Mouse (Mus musculus): ENCODE measurements at regions not wholly inside any gene's neighbourhood (a gene's known extent, or its start where the extent isn't known, plus 50 kb on each side); places are given as distances from the start of the nearest gene placed in this dataset.

DNA sequence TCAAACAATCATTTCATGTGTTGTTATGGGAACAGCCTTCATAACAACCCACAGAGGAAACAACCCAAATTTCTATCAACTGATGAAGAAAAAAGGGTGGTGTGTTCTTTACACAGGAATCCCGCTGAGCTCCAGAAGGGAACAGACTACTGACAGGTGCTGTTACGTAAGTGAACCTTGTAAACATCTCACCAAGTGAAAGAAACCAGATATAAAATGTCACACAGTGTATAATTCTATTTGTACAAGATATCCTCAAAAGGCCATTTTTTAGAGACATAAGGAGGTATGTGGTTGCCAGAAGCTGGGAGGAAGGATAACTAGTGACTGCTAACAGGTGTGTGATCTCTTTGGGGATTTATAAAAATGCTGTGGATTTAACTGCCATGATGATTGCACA, 119.9 kb downstream of the Plod2 start:
- no peak for ATAC-seq (replicated peaks in 1 of 2; ENCODE audit: insufficient read depth in 1 of 2, low FRiP score in 2 of 2, low TSS enrichment in 1 of 2, low read depth in 1 of 2, poor library complexity in 2 of 2, severe bottlenecking in 2 of 2)

- no peak for ATAC-seq (replicated peaks in 1 of 2; ENCODE audit: insufficient read depth in 1 of 2, low FRiP score in 2 of 2, low TSS enrichment in 1 of 2, low read depth in 1 of 2, poor library complexity in 2 of 2, severe bottlenecking in 2 of 2)
Observed at GRCm38 (mm10) chr9:92667361-92667881, 125.4 kb downstream of the Plod2 start.

GRCm38 (mm10) chr9:92671966-92672365, 129.9 kb downstream of the Plod2 start:
- ATAC-seq (replicated peaks in 1 of 2; ENCODE audit: insufficient read depth in 1 of 2, low FRiP score in 2 of 2, low TSS enrichment in 1 of 2, low read depth in 1 of 2, poor library complexity in 2 of 2, severe bottlenecking in 2 of 2) = no peak

DNA sequence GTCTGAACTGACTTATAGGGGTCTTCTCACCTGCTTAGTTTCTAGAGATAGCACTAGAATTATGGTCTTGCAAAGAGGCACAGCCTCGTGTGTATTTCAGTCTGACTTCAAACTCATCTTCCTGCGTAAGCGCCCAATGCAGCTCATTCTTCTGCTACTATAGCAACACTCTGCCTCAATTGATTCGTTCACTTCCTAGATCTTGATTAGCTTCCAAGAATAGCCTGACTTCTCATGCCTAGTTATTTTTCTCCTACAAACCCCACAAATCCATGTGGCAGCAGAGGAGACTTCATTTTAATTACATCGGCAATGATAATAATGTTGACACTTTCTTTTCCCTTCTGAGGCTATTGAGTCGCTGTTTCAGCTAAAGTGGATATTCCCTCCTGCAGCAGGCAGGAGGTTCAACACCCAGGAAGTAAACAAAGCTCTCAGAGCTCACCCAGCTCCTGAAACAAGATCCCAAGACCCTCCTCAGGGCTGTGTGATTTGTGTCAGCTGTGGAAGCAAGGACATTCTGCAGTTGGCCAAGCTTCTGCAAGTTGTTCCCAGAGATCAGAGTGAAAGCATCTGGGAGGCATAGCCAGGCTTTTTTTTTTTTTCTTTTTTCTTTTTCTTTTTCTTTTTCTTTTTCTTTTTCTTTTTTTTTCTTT, 152.5 kb downstream of the Plod2 start:
- no peak for ATAC-seq (replicated peaks in 1 of 2; ENCODE audit: insufficient read depth in 1 of 2, low FRiP score in 2 of 2, low TSS enrichment in 1 of 2, low read depth in 1 of 2, poor library complexity in 2 of 2, severe bottlenecking in 2 of 2)

DNA sequence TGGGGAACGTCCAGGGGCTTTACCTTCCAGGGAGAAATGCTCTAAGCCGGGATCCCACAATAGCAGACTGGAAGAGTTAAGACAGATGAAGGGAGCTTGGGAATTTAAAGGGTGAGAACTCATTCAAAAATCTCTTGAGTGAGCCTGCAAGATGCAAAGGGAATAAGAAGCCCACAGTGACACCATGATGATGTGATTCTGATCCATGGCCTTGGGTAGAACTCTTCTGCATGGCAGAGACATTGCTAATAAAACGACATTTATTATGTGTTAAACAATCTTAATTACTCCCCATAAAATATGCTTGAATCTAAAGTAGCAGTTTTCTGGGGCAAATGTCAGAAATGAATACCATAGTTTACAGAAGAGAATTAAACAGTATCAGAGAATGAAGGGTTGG, 155.9 kb downstream of the Plod2 start:
- ATAC-seq (replicated peaks in 1 of 2; ENCODE audit: insufficient read depth in 1 of 2, low FRiP score in 2 of 2, low TSS enrichment in 1 of 2, low read depth in 1 of 2, poor library complexity in 2 of 2, severe bottlenecking in 2 of 2) = no peak

- no peak for ATAC-seq (replicated peaks in 1 of 2; ENCODE audit: insufficient read depth in 1 of 2, low FRiP score in 2 of 2, low TSS enrichment in 1 of 2, low read depth in 1 of 2, poor library complexity in 2 of 2, severe bottlenecking in 2 of 2)
Observed at GRCm38 (mm10) chr9:92704752-92705151, 162.7 kb downstream of the Plod2 start.

- ATAC-seq (replicated peaks in 1 of 2; ENCODE audit: insufficient read depth in 1 of 2, low FRiP score in 2 of 2, low TSS enrichment in 1 of 2, low read depth in 1 of 2, poor library complexity in 2 of 2, severe bottlenecking in 2 of 2) = no peak
Observed at GRCm38 (mm10) chr9:92707011-92707410, 165.0 kb downstream of the Plod2 start.

- ATAC-seq (replicated peaks in 1 of 2; ENCODE audit: insufficient read depth in 1 of 2, low FRiP score in 2 of 2, low TSS enrichment in 1 of 2, low read depth in 1 of 2, poor library complexity in 2 of 2, severe bottlenecking in 2 of 2) = no peak
Observed at GRCm38 (mm10) chr9:92717176-92717575, 175.2 kb downstream of the Plod2 start.

- ATAC-seq (replicated peaks in 1 of 2; ENCODE audit: insufficient read depth in 1 of 2, low FRiP score in 2 of 2, low TSS enrichment in 1 of 2, low read depth in 1 of 2, poor library complexity in 2 of 2, severe bottlenecking in 2 of 2) = no peak
Observed at GRCm38 (mm10) chr9:92718337-92718736, 176.3 kb downstream of the Plod2 start.

- ATAC-seq (replicated peaks in 1 of 2; ENCODE audit: insufficient read depth in 1 of 2, low FRiP score in 2 of 2, low TSS enrichment in 1 of 2, low read depth in 1 of 2, poor library complexity in 2 of 2, severe bottlenecking in 2 of 2) = no peak
Observed at GRCm38 (mm10) chr9:92719251-92719650, 177.2 kb downstream of the Plod2 start.

DNA sequence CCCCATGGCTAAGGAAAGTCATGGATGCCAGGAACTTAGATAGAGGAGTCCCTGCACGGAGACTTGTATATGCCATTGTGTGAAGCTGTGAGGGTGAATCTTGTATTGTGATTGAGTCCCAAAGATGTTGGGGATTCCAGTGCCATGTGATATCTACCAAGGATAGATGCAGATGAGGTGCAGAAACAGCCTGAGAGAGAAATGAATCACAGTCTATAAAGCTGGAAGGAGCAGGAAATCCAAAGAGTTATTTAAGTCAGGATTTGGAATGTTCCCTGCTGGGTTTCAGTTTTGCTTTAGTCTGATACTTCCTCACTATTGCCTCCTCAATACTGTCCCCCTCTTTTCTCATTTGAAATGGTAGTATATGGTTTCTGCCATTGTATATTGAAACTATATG, 186.8 kb downstream of the Plod2 start:
- no peak for ATAC-seq (replicated peaks in 1 of 2; ENCODE audit: insufficient read depth in 1 of 2, low FRiP score in 2 of 2, low TSS enrichment in 1 of 2, low read depth in 1 of 2, poor library complexity in 2 of 2, severe bottlenecking in 2 of 2)

GRCm38 (mm10) chr9:92731396-92731795, 189.4 kb downstream of the Plod2 start:
- no peak for ATAC-seq (replicated peaks in 1 of 2; ENCODE audit: insufficient read depth in 1 of 2, low FRiP score in 2 of 2, low TSS enrichment in 1 of 2, low read depth in 1 of 2, poor library complexity in 2 of 2, severe bottlenecking in 2 of 2)

DNA sequence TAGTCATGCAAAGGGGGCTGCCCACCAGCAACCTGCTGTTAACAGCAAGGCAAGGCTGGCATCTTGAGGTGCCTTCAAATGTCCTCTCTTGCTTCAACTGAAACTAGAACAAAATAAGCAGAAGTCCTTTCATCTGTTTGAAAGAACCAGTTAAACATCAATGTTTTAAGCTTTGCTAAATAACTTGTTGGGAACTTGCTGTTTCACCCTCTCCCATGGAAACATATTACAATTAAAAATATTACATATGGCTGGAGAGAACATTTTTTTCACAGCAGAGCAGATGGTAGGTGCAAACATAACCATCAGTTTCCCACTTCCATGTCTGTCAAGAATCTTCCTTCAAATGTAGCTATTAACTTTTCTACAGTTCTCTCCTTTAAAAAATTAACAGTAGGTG, 225.5 kb downstream of the Plod2 start:
- ATAC-seq (replicated peaks in 1 of 2; ENCODE audit: insufficient read depth in 1 of 2, low FRiP score in 2 of 2, low TSS enrichment in 1 of 2, low read depth in 1 of 2, poor library complexity in 2 of 2, severe bottlenecking in 2 of 2) = no peak

- no peak for ATAC-seq (replicated peaks in 1 of 2; ENCODE audit: insufficient read depth in 1 of 2, low FRiP score in 2 of 2, low TSS enrichment in 1 of 2, low read depth in 1 of 2, poor library complexity in 2 of 2, severe bottlenecking in 2 of 2)
Observed at GRCm38 (mm10) chr9:92768432-92768831, 226.4 kb downstream of the Plod2 start.

DNA sequence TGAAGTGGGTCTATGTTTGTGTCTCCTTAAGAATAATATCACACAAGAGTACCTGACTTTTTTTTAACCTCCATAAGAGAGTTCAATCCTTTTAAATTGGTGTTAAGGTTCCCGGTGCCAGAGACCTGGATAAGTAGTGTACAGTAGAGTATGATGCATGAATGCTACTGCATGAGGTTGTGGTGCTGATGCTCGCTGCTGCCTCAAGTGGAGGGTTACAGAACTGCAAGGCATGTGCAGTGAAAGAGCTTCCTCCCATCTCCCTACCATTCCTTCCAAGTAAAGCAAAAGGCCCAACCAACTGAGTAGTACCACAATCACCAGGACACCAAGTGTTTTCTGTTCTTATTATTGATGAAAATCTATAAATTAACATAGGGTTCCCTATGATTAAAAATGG, 227.5 kb downstream of the Plod2 start:
- ATAC-seq (replicated peaks in 1 of 2; ENCODE audit: insufficient read depth in 1 of 2, low FRiP score in 2 of 2, low TSS enrichment in 1 of 2, low read depth in 1 of 2, poor library complexity in 2 of 2, severe bottlenecking in 2 of 2) = peak in 1 of 2 experiments; percentile 55; a peak in 2 of 4 replicates

DNA sequence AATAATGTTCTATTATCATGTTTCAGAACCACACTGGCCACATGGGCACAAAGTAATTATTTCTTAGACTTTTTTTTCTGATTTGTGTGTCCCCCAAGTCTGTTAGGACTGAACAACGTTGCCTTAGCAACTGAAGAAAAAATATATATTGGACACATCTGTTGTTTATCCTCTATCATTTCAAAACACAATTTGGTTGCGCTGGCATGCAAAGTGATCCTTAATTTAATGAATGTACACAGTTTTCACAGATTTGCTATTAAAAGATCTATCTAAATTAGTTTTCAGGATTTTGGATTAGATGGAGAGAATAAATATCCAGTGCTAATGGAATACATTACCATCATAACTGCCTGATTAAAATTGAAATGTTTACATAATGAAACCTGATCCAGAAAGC, 229.0 kb downstream of the Plod2 start:
- no peak for ATAC-seq (replicated peaks in 1 of 2; ENCODE audit: insufficient read depth in 1 of 2, low FRiP score in 2 of 2, low TSS enrichment in 1 of 2, low read depth in 1 of 2, poor library complexity in 2 of 2, severe bottlenecking in 2 of 2)

DNA sequence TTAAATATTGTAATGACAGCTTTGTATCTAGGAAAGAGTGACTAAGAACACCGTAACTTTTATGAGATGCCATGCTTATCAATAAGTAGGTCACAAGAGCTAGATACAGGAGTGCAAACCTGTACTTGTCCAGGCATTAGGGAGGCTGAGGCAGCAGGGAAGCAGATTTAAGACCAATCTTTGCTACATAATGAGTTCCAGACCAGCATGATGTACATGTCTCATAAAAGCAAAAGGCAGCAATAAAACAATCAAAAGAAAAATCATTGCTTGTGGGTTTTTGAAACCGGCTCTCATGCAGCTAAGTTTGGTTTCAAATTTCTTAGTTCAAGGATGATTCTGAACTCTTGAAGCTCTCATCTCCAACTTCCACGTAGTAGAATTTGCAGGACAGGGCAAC, 229.7 kb downstream of the Plod2 start:
- ATAC-seq (replicated peaks in 1 of 2; ENCODE audit: insufficient read depth in 1 of 2, low FRiP score in 2 of 2, low TSS enrichment in 1 of 2, low read depth in 1 of 2, poor library complexity in 2 of 2, severe bottlenecking in 2 of 2) = no peak

- ATAC-seq (replicated peaks in 1 of 2; ENCODE audit: insufficient read depth in 1 of 2, low FRiP score in 2 of 2, low TSS enrichment in 1 of 2, low read depth in 1 of 2, poor library complexity in 2 of 2, severe bottlenecking in 2 of 2) = no peak
Observed at GRCm38 (mm10) chr9:92782922-92783454, 241.0 kb downstream of the Plod2 start.

- no peak for ATAC-seq (replicated peaks in 1 of 2; ENCODE audit: insufficient read depth in 1 of 2, low FRiP score in 2 of 2, low TSS enrichment in 1 of 2, low read depth in 1 of 2, poor library complexity in 2 of 2, severe bottlenecking in 2 of 2)
Observed at GRCm38 (mm10) chr9:92799695-92800094, 257.7 kb downstream of the Plod2 start.
